Mouse (Mus musculus): ENCODE measurements at regions not wholly inside any gene's neighbourhood (a gene's known extent, or its start where the extent isn't known, plus 50 kb on each side); places are given as distances from the start of the nearest gene placed in this dataset.

- intact Hi-C loops (cut with DNase I), result no loop called here
- DNase-seq (ENCODE audit: low spot score in 2 of 2), result no peak
Measured at GRCm38 (mm10) chr1:148675516-148675915, 1285.6 kb downstream of the Pla2g4a start.

GRCm38 (mm10) chr1:148664409-148664808 is 1296.7 kb downstream of the Pla2g4a start:
- no peak for DNase-seq (ENCODE audit: low spot score in 2 of 2)
- intact Hi-C loops (cut with DNase I), result no loop called here

- intact Hi-C loops (cut with DNase I), result no loop called here
- no peak for DNase-seq (ENCODE audit: low spot score in 2 of 2)
Measured at GRCm38 (mm10) chr1:148656990-148657389, 1304.1 kb downstream of the Pla2g4a start.
